Mouse (Mus musculus) inflammation-experienced regulatory T-cells (primary cell): ENCODE data around the gene Cyp2b19. TPM values are rescaled to one million over a fixed set of nuclear protein-coding genes. Genes with fewer than 3 reads are reported as not detected.

Source experiments
- polyA plus RNA-seq, 2 experiments: library from polyadenylated mRNA; unstranded; fragments of 100-300 nt; shearing (Covaris generic); gene quantifications; one replicate each; pipeline ENCODE4 v1.2.1; 2017

Cyp2b19 gene
- under 1 TPM in 1 of 2 experiments, not detected in 1; 0.71 TPM for polyA plus RNA-seq

GRCm38 (mm10) chr7:26756842-26757241 is at the start of gene Cyp2b19:
TSS of gene Cyp2b19 (plus strand) at chr7:26757142.

GRCm38 (mm10) chr7:26808592-26808991 is 51.6 kb downstream of the Cyp2b19 start, which contains the start of gene Cyp2g1:
TSS of gene Cyp2g1 (plus strand) at chr7:26808892.

Other genes with a start within 250 kb of the Cyp2b19 start
- not detected for gene Nlrp9a, start 222.1 kb upstream of the Cyp2b19 start, polyA plus RNA-seq
- under 1 TPM; 0.23 to 0.73 TPM for gene Vmn1r185, start 138.7 kb upstream of the Cyp2b19 start, polyA plus RNA-seq
- gene Cyp2b23, start 70.7 kb upstream of the Cyp2b19 start, polyA plus RNA-seq, result under 1 TPM; 0.10 to 0.59 TPM
- not detected for gene Cyp2g1, start 51.8 kb downstream of the Cyp2b19 start, polyA plus RNA-seq
- gene Cyp2a5, start 78.2 kb downstream of the Cyp2b19 start, polyA plus RNA-seq, result under 1 TPM in 1 of 2 experiments, not detected in 1; 0.39 TPM
- under 1 TPM in 1 of 2 experiments, not detected in 1; 0.22 TPM for gene Cyp2a22, start 182.2 kb downstream of the Cyp2b19 start, polyA plus RNA-seq